Mouse (Mus musculus) stomach, embryonic 14.5 days (tissue): ENCODE measurements around the gene Ndufa4. TPM values are rescaled to one million over a fixed set of nuclear protein-coding genes. Genes with fewer than 3 reads are reported as not detected.
"Not testable (repeated sequence)": the region's sequence is repeated elsewhere in the genome, so short reads cannot be mapped to it uniquely, and the experiment has no call there.

ENCODE experiments used
- ATAC-seq: fragments of 200-750 bp; cut with Nextera tagmentation; 2 replicates; pipeline ENCODE4 v1.8.0; 2017; ENCODE audit warnings: low read depth, moderate TSS enrichment; ENCODE audit not compliant: insufficient number of reproducible peaks, insufficient read depth, low FRiP score
- H3K27ac ChIP-seq: fragments of 300-500 bp; sonication (generic); 2 replicates; pipeline ENCODE4 v1.5.1; 2014; ENCODE audit warnings: mild to moderate bottlenecking, low read length, moderate library complexity, mixed read lengths
- H3K27me3 ChIP-seq: fragments of 300-500 bp; sonication (generic); 2 replicates; pipeline ENCODE4 v1.6.1; 2014; ENCODE audit warnings: low read length, control low read depth, mixed read lengths; ENCODE audit not compliant: control insufficient read depth, insufficient read depth
- H3K36me3 ChIP-seq: fragments of 300-500 bp; sonication (generic); 2 replicates; pipeline ENCODE4 v1.6.1; 2014; ENCODE audit warnings: mild to moderate bottlenecking, control low read depth, low read length, moderate library complexity, mixed read lengths; ENCODE audit not compliant: control insufficient read depth, insufficient read depth
- H3K4me1 ChIP-seq: fragments of 300-500 bp; sonication (generic); 2 replicates; pipeline ENCODE4 v1.6.1; 2014; ENCODE audit warnings: low read length, control low read depth, mixed read lengths; ENCODE audit not compliant: control insufficient read depth, insufficient read depth
- H3K4me2 ChIP-seq: fragments of 300-500 bp; sonication (generic); replicated peaks from 2 replicates; pipeline ENCODE4 v1.6.1; 2014; ENCODE audit warnings: low read depth, low read length, control low read depth
- H3K4me3 ChIP-seq: fragments of 300-500 bp; sonication (generic); 2 replicates; pipeline ENCODE4 v1.5.1; 2014; ENCODE audit warnings: low read depth, low read length, control low read depth
- H3K9ac ChIP-seq: fragments of 300-500 bp; sonication (generic); replicated peaks from 2 replicates; pipeline ENCODE4 v1.6.1; 2014; ENCODE audit warnings: low read depth, mild to moderate bottlenecking, control low read depth, low read length, moderate library complexity, mixed read lengths
- H3K9me3 ChIP-seq: fragments of 300-500 bp; sonication (generic); 2 replicates; pipeline ENCODE4 v1.6.1; 2016; ENCODE audit warnings: low read depth, low read length, control low read depth; ENCODE audit not compliant: control insufficient read depth
- WGBS: fragments of 180-500 bp; shearing (Covaris S2); extraction: QIAGEN DNeasy Blood & Tissue Kit; methylation state at CpG from one replicate; pipeline ENCODE4 v1.1.7; 2014; 5-methylcytosine and 5-hydroxymethylcytosine counted together
- polyA plus RNA-seq: library from polyadenylated mRNA; unstranded; fragments of >200 nt; fragmentation: Nextera tagmentation; extraction: Ambion mirVana; gene quantifications from 2 replicates; pipeline ENCODE4 v1.2.1, GENCODE M21; 2014

The Ndufa4 gene
- polyA plus RNA-seq, 1 experiment from 2014 or later: 1,081 TPM

- H3K9me3 ChIP-seq: no peaks in the 10 kb centered on the region
- H3K27ac ChIP-seq: 0 out of 2 replicates have a peak overlapping the region, but pooled peaks have one; percentile 83
- peaks cover 12% of the 10 kb centered on the region; the same call in 1 of the 2 replicates for H3K36me3 ChIP-seq
- 24% methylated on average over 7 of the region's 7 CpGs for WGBS
- peak overlapping the region; percentile 55 for H3K4me2 ChIP-seq
- no peaks in the 10 kb centered on the region for H3K27me3 ChIP-seq
- no peaks in the 10 kb centered on the region; the same call in 1 of the 2 replicates for H3K4me1 ChIP-seq
- peak overlapping the region; percentile 81 for H3K4me3 ChIP-seq
- H3K9ac ChIP-seq: peak overlapping the region; percentile 88
- 0 out of 2 replicates have a peak, but pooled peaks have one; percentile 17 for ATAC-seq
Measured at GRCm38 (mm10) chr6:11908170-11908569, 873 bp upstream of the Ndufa4 start.

- WGBS: under 1% methylated on average over 5 of the region's 5 CpGs
- no peaks in the 10 kb centered on the region for H3K9me3 ChIP-seq
Measured at GRCm38 (mm10) chr6:11906890-11907268, 418 bp downstream of the Ndufa4 start.

GRCm38 (mm10) chr6:11900809-11901310 is 6.4 kb downstream of the Ndufa4 start:
- Histone ChIP-seq H3K27me3 (no peaks in the 10 kb centered on the region), H3K4me2 (no peak overlapping the region), H3K36me3 (peaks cover 38% of the 10 kb centered on the region), H3K27ac (no peak overlapping the region), H3K4me3 (no peak overlapping the region), H3K9ac (no peak overlapping the region), H3K4me1 (no peaks in the 10 kb centered on the region), H3K9me3 (no peaks in the 10 kb centered on the region)
- no peak for ATAC-seq
- 74% methylated on average over 4 of the region's 4 CpGs for WGBS

More at GRCm38 (mm10) chr6:11906890-11907268, 418 bp downstream of the Ndufa4 start:
- Histone ChIP-seq H3K27me3 (no peaks in the 10 kb centered on the region), H3K4me3 (peak overlapping the region; percentile 81), H3K36me3 (peaks cover 21% of the 10 kb centered on the region), H3K9ac (peak overlapping the region; percentile 88), H3K4me1 (no peaks in the 10 kb centered on the region; the same call in 1 of the 2 replicates), H3K27ac (peak overlapping the region; percentile 83), H3K4me2 (peak overlapping the region; percentile 55)
- no peak for ATAC-seq

GRCm38 (mm10) chr6:11875364-11875763 is 31.9 kb downstream of the Ndufa4 start:
- not testable (repeated sequence) for H3K9ac ChIP-seq, H3K4me2 ChIP-seq, H3K4me3 ChIP-seq, H3K27me3 ChIP-seq, H3K27ac ChIP-seq, H3K36me3 ChIP-seq, H3K4me1 ChIP-seq, ATAC-seq, H3K9me3 ChIP-seq
- WGBS: no CpG with 5 or more reads among the region's 2 CpGs

Other genes starting within 250 kb of the Ndufa4 start
- gene Phf14, start 312 bp upstream of the Ndufa4 start, polyA plus RNA-seq: 98.9 and 106 TPM in 2 replicates